Mouse (Mus musculus): ENCODE measurements at regions not wholly inside any gene's neighbourhood (a gene's known extent, or its start where the extent isn't known, plus 50 kb on each side); places are given as distances from the start of the nearest gene placed in this dataset.

- no peak for DNase-seq (ENCODE audit: low spot score)
- WGBS, result 79% methylated on average over 5 of the region's 5 CpGs
- H3K9me3 ChIP-seq (ENCODE audit: control insufficient read depth, low read length), result no peaks in the 10 kb centered on the region
Observed at GRCm38 (mm10) chr13:59196311-59196710, 388.7 kb downstream of the Agtpbp1 start.

GRCm38 (mm10) chr13:59188431-59188830 lies 382.1 kb downstream of the Ntrk2 start:
- no peak overlapping the region for H3K9ac ChIP-seq (ENCODE audit: low read length)
- no peaks in the 10 kb centered on the region for H3K4me1 ChIP-seq (replicated peaks; ENCODE audit: control insufficient read depth, insufficient read depth, low read length)
- no peak overlapping the region for H3K4me3 ChIP-seq (ENCODE audit: low read depth, low read length)
- DNase-seq (ENCODE audit: low spot score) (no peak), ATAC-seq (replicated peaks; ENCODE audit: low FRiP score, low TSS enrichment, low read depth) (no peak)
- 80% methylated on average over 11 of the region's 11 CpGs for WGBS
- no peaks in the 10 kb centered on the region for H3K27me3 ChIP-seq (replicated peaks; ENCODE audit: control insufficient read depth, insufficient read depth, low read length)
- H3K27ac ChIP-seq (ENCODE audit: low read depth), result no peak overlapping the region
- no peaks in the 10 kb centered on the region for H3K36me3 ChIP-seq (ENCODE audit: control insufficient read depth, insufficient read depth, low read length)
- H3K9me3 ChIP-seq (ENCODE audit: control insufficient read depth, low read length), result 0 out of 2 replicates have a peak, but pooled peaks cover 3% of the 10 kb centered on the region
- no peak overlapping the region for H3K4me2 ChIP-seq (ENCODE audit: low read length)

More at GRCm38 (mm10) chr13:59196311-59196710, 388.7 kb downstream of the Agtpbp1 start:
- Histone ChIP-seq H3K27me3 (replicated peaks; ENCODE audit: control insufficient read depth, insufficient read depth, low read length) (no peaks in the 10 kb centered on the region), H3K4me3 (ENCODE audit: low read depth, low read length) (no peak overlapping the region), H3K9ac (ENCODE audit: low read length) (no peak overlapping the region), H3K4me2 (ENCODE audit: low read length) (no peak overlapping the region), H3K36me3 (ENCODE audit: control insufficient read depth, insufficient read depth, low read length) (no peaks in the 10 kb centered on the region), H3K4me1 (replicated peaks; ENCODE audit: control insufficient read depth, insufficient read depth, low read length) (no peaks in the 10 kb centered on the region), H3K27ac (ENCODE audit: low read depth) (no peak overlapping the region)
- ATAC-seq (replicated peaks; ENCODE audit: low FRiP score, low TSS enrichment, low read depth), result no peak

Measured in intestine, embryonic 14.5 days (tissue).